Mouse (Mus musculus) heart, adult 2 months (tissue): ENCODE results near the gene Use1. TPM values are rescaled to one million over a fixed set of nuclear protein-coding genes. Genes with fewer than 3 reads are reported as not detected.

Source experiments
- DNase-seq, 2 experiments: peaks; one replicate each; pipeline ENCODE4 v3.0.0; 2021
- H3K27ac ChIP-seq: fragments of 200-600 bp; 2 replicates; pipeline ENCODE4 v1.8.1; 2022
- H3K27me3 ChIP-seq: fragments of 200-500 bp; 2 replicates; pipeline ENCODE4 v1.6.1; 2012; ENCODE audit warnings: mild to moderate bottlenecking, low read length, inconsistent platforms, mixed read lengths; ENCODE audit not compliant: control insufficient read depth, insufficient read depth
- H3K36me3 ChIP-seq: fragments of 200-500 bp; 2 replicates; pipeline ENCODE4 v1.6.1; 2012; ENCODE audit warnings: low read length, inconsistent platforms; ENCODE audit not compliant: control insufficient read depth, insufficient read depth
- H3K4me1 ChIP-seq: fragments of 200-500 bp; 2 replicates; pipeline ENCODE4 v1.6.1; 2011; ENCODE audit warnings: low read length; ENCODE audit not compliant: control insufficient read depth, insufficient read depth
- H3K4me3 ChIP-seq: fragments of 200-600 bp; 2 replicates; pipeline ENCODE4 v1.8.1; 2022
- H3K79me2 ChIP-seq: fragments of 200-500 bp; replicated peaks from 2 replicates; pipeline ENCODE4 v1.6.1; 2012; ENCODE audit warnings: mild to moderate bottlenecking, inconsistent platforms, low read length, moderate library complexity, mixed read lengths; ENCODE audit not compliant: control insufficient read depth, insufficient read depth
- H3K9ac ChIP-seq: fragments of 200-500 bp; 2 replicates; pipeline ENCODE4 v1.6.1; 2012; ENCODE audit warnings: low read depth, mild to moderate bottlenecking, control low read depth, inconsistent platforms, low read length, mixed read lengths
- CTCF ChIP-seq: fragments of 200-600 bp; IDR thresholded peaks from 2 replicates; pipeline ENCODE4 v1.8.1; 2022; ENCODE audit warnings: antibody characterized with exemption, mild to moderate bottlenecking, moderate library complexity
- EP300 ChIP-seq: fragments of 200-500 bp; IDR thresholded peaks from 2 replicates; pipeline ENCODE4 v1.6.1; 2011; ENCODE audit warnings: low read depth, low read length, control low read depth; ENCODE audit not compliant: insufficient read depth
- POLR2A ChIP-seq: fragments of 200-500 bp; IDR thresholded peaks from 2 replicates; pipeline ENCODE4 v1.6.1; 2011; ENCODE audit warnings: mild to moderate bottlenecking, low read depth, low read length, control low read depth; ENCODE audit not compliant: insufficient read depth
- WGBS: fragments of 180-500 bp; shearing (Covaris S2); methylation state at CpG from one replicate; pipeline ENCODE4 v1.1.7; 2018; 5-methylcytosine and 5-hydroxymethylcytosine counted together
- intact Hi-C: fragments of 180-260 bp; cut with DNase I; formaldehyde crosslinking; loops from one replicate; pipeline ENCODE4 v1.15.1; 2025
- polyA plus RNA-seq: library from polyadenylated mRNA; depleted of rRNA; stranded (reverse); fragments of >200 nt; gene quantifications from 2 replicates; pipeline ENCODE4 v1.2.3, GENCODE M21; 2012
- total RNA-seq, 2 experiments: library from RNA; stranded (reverse); gene quantifications; 2 replicates each; pipeline ENCODE4 v1.2.3; 2021

Use1 gene
- total and polyA plus RNA-seq, 3 experiments = 120 to 169 (median 140) TPM

GRCm38 (mm10) chr8:71380178-71381171, 13.8 kb downstream of the Use1 start:
- intact Hi-C loops = loop anchor here (5.0 kb wide), 1 partner anchor 82 kb away; the partner anchor contains the start of genes Abhd8 and Mrpl34
- DNase-seq = peak; percentile 51 to 69
- no peak for TF ChIP-seq EP300
- TF ChIP-seq CTCF = no peak
- TF ChIP-seq POLR2A = no peak

GRCm38 (mm10) chr8:71381421-71381970, 14.8 kb downstream of the Use1 start, which contains the start of gene Nr2f6:
Gene Nr2f6, minus strand, starts transcription at chr8:71381960.
- Histone ChIP-seq H3K27me3 (no peaks in the 10 kb centered on the region), H3K27ac (peak within 1 kb of the TSS; percentile 94), H3K4me3 (peak within 1 kb of the TSS; percentile 89), H3K9ac (peak within 1 kb of the TSS; percentile 94), H3K36me3 (no peaks in the 10 kb centered on the region), H3K4me1 (peaks cover 4% of the 10 kb centered on the region), H3K79me2 (peaks cover 4% of the 10 kb centered on the region; the same call in 1 of the 2 replicates)
- TF ChIP-seq CTCF = no peak
- TF ChIP-seq EP300 = no peak
- peak; percentile 86 to 87 for DNase-seq
- intact Hi-C loops = loop anchor here (5.0 kb wide), 1 partner anchor 81 kb away; the partner anchor contains the start of genes Abhd8 and Mrpl34
- WGBS = 5% methylated on average over 86 of the region's 89 CpGs

More at GRCm38 (mm10) chr8:71380178-71381171, 13.8 kb downstream of the Use1 start:
- Histone ChIP-seq H3K4me1 (peaks cover 4% of the 10 kb centered on the region), H3K4me3 (peak overlapping the region; percentile 73), H3K27ac (peak overlapping the region; percentile 94), H3K79me2 (peaks cover 4% of the 10 kb centered on the region; the same call in 1 of the 2 replicates), H3K36me3 (no peaks in the 10 kb centered on the region), H3K27me3 (no peaks in the 10 kb centered on the region), H3K9ac (peak overlapping the region; percentile 94)
- WGBS = 2% methylated on average over 72 of the region's 72 CpGs

- Histone ChIP-seq H3K9ac (peak overlapping the region; percentile 87), H3K4me3 (peak overlapping the region; percentile 89), H3K4me1 (peaks cover 4% of the 10 kb centered on the region), H3K36me3 (no peaks in the 10 kb centered on the region), H3K79me2 (peaks cover 4% of the 10 kb centered on the region; the same call in 1 of the 2 replicates), H3K27me3 (no peaks in the 10 kb centered on the region), H3K27ac (peak overlapping the region; percentile 90)
- peak; percentile 92 to 94 for DNase-seq
- intact Hi-C loops = loop anchor here (5.0 kb wide), 1 partner anchor 80 kb away; the partner anchor contains the start of genes Abhd8 and Mrpl34
- WGBS = 4% methylated on average over 76 of the region's 80 CpGs
- TF ChIP-seq EP300 = no peak
- TF ChIP-seq POLR2A = no peak; the same call in none of the 2 replicates
- TF ChIP-seq CTCF = no peak
Measured at GRCm38 (mm10) chr8:71381971-71382961, 15.6 kb downstream of the Use1 start.

GRCm38 (mm10) chr8:71383396-71383795, 16.7 kb downstream of the Use1 start:
- Histone ChIP-seq H3K79me2 (peaks cover 4% of the 10 kb centered on the region; the same call in 1 of the 2 replicates), H3K36me3 (no peaks in the 10 kb centered on the region), H3K27ac (no peak overlapping the region; the same call in 1 of the 2 replicates), H3K27me3 (no peaks in the 10 kb centered on the region), H3K9ac (no peak overlapping the region), H3K4me1 (peaks cover 4% of the 10 kb centered on the region), H3K4me3 (no peak overlapping the region)
- DNase-seq = no peak
- intact Hi-C loops = loop anchor here (1.0 to 5.0 kb wide), 2 partner anchors 11 to 79 kb away; partner anchors contain the start of genes Abhd8 and Mrpl34
- WGBS = 52% methylated on average over 12 of the region's 12 CpGs
- TF ChIP-seq POLR2A (no peak), CTCF (no peak)

GRCm38 (mm10) chr8:71383860-71384259, 17.2 kb downstream of the Use1 start:
- intact Hi-C loops = loop anchor here (1.0 to 5.0 kb wide), 2 partner anchors 10 to 78 kb away; partner anchors contain the start of genes Abhd8 and Mrpl34
- no peak for DNase-seq
- no peak overlapping the region for H3K4me3 ChIP-seq
- no peaks in the 10 kb centered on the region for H3K27me3 ChIP-seq
- WGBS = 55% methylated on average over 3 of the region's 3 CpGs
- H3K27ac ChIP-seq = no peak overlapping the region
- TF ChIP-seq CTCF (no peak), EP300 (no peak), POLR2A (peak; percentile 32; the same call in 1 of the 2 replicates)
- peaks cover 4% of the 10 kb centered on the region; the same call in 1 of the 2 replicates for H3K79me2 ChIP-seq
- H3K4me1 ChIP-seq = peaks cover 7% of the 10 kb centered on the region
- H3K9ac ChIP-seq = no peak overlapping the region
- no peaks in the 10 kb centered on the region for H3K36me3 ChIP-seq
